Mouse (Mus musculus) layer of hippocampus, postnatal 25 days (tissue): ENCODE data around the gene Ppargc1a. TPM values are rescaled to one million over a fixed set of nuclear protein-coding genes. Genes with fewer than 3 reads are reported as not detected.

Source experiments
- DNase-seq, 2 experiments: peaks; one replicate each; pipeline ENCODE4 v3.0.0; 2022; ENCODE audit warnings: mixed read lengths in 2 of 2, low spot score in 1 of 2; ENCODE audit errors: extremely low spot score in 1 of 2
- total RNA-seq, 2 experiments: library from RNA; stranded (reverse); gene quantifications; 2 replicates each; pipeline ENCODE4 v1.2.3; 2021

Gene Ppargc1a
- total RNA-seq, result 10 to 100 TPM; 39.4 to 45.2 TPM

DNA sequence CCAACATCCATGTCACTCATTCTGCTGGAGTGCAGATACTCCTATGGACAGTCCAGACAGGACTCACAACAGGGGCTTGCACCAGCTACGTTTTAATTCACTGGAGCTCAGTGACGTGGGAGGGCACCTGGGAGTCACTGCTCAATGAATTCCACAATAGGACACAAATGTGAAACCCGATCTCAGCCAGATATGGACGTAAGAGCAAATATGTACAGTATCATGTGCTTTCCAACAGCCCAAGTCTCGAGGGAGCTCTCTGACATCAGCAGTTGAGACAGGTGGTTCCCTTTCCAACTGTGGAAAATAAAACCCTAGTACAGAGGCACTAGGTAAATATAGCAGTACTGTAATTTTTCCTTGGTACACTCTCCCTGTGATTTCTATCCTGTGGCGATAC lies at the start of gene Ppargc1a:
Gene Ppargc1a (minus strand): TSS at position 68 of the 400 bp plus-strand sequence.
- DNase-seq, result no peak

- no peak for DNase-seq
These were observed 49.4 kb upstream of the Ppargc1a start for GRCm38 (mm10) chr5:51616877-51617276.

DNA sequence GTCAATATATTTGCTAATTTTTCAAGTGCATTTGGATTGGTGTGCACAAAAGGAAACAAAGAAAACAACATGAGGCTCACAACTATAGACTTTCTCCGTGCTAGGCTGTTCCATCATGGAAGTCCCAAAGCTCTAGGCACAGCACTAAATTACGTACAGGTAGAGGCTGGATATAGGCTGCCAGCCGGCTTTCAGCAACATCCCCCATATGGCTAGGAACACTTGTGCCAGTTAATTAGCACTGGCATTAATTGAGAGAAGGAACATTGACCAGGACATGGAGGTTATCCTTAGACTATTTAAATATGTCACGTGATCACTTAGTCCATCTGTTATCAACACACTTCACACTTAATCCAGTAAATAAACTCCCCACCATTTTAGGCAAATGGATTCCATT lies 44.5 kb upstream of the Ppargc1a start:
- DNase-seq, result no peak

DNA sequence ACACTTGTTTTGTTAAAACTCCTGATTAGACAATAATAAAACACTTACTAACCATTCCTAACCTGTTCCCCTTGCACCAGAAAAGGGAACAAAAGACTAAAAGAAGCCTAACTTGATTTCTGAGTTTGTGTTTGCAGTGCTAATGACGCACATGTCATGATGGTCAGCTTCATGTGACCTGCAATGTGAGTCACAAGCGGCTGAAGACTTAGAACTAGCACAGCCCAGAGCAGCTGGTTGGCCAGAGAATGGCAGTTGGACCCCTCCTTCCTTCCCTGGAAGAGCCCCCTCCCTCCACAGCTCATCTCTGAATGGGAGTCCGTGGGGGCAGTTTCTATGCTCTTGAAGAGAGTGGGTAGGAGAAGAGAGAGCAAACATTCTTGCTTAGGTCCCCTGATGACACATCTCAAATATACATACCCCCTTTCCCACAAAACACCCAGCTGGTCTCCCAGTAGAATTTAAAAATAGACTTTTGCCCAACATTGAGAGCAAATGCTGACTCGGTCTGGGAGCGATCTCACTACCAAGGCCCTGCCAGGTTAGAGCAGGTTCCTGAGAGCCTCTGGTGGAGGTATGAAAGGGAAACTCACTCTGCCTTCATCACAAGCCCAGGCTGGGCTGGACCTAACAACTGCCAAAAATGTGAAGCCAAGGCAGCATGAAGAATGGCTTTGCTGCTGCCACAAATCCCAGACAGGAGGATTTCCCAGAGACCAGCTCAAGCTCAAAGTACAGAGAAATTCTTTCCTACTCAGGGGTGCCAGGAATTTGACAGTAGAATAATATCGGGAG lies 40.4 kb upstream of the Ppargc1a start:
- no peak for DNase-seq

DNA sequence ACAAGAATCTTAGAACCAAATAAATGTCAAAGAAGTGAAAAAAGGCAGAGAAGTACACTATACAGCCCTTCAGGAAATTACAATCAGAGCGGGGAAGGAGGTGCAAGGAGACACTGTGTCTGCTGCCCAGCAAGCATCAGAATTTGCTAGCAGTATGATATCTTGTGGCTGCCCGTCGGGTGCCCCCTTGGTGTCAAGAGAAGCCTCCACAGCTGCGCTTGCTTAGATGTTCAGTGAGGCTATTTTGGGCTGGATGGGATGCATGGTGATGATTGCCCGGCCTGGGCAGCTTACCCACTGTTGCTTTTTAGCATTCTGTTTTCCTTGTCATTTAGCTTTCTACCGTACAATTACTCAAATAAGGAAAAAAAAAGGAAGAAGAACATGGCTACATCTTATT lies 32.0 kb upstream of the Ppargc1a start:
- no peak for DNase-seq

- DNase-seq, result no peak
These were observed 28.1 kb upstream of the Ppargc1a start for GRCm38 (mm10) chr5:51595644-51596043.

DNA sequence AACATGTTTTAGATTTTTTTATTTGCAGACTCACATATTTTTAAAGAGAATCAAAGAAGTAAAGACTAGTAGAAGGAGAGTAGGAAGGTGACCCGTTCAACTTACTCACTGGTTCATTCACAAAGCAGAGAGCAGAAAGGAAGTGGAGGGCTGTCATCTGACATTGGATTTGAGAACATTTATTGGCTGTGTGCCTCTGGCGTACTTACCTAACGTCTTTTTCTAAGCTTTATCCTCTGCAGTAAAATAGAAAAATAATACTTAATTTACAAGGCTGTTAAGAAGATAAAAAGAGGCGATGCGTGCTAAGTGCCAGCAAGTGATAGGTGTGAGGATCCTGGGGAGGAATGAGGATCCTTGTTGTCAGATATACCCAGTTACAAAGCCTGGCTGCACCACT lies 24.7 kb upstream of the Ppargc1a start:
- no peak for DNase-seq

DNA sequence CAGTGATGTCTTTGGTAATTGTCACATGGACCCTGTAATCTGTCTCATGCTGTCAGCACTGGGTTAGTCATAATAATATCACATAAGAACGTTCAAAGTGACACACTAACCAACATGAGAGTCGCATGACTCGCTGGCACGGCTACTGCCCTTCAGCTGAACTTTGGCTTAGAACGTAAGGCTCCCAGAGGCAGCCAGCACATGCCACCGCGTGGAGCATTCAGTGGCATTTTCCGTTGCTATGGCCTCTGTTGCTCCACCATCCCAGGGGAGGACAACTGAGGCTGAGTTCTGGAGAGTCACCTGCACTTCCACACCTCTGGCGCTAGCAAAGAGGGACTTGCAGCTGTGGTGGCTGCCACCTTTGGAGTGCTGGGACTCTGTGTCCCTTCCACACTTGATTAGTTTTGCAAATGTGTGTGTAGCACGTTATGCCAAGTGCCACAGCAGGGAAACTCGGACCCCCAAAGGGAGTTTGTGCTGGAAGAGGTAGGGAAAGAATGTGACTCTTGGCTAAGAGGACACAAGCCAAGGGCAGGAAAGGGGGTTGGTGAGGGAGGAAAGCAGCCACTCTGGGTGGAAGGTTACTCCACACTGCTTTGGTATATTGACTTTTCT lies 24.1 kb upstream of the Ppargc1a start:
- no peak for DNase-seq

DNA sequence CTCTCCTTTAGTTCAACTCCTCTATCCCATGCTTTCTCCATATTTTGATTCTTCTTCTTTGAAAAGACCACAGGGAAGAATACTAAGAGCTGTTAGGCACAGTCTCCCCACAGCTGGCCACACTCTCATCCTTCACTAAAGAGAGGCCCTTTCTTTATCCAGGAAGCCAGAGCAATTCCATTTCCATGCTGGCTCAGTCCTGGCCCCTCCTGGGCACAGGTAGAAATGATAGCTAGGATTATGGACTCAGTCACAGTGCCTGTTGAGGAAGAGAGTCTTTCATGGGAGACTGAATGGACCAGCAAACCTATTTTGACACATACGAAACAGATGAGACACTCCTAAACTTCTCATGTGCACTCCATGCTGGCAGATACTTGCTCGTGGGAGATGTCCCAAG lies 18.7 kb upstream of the Ppargc1a start:
- no peak for DNase-seq

DNA sequence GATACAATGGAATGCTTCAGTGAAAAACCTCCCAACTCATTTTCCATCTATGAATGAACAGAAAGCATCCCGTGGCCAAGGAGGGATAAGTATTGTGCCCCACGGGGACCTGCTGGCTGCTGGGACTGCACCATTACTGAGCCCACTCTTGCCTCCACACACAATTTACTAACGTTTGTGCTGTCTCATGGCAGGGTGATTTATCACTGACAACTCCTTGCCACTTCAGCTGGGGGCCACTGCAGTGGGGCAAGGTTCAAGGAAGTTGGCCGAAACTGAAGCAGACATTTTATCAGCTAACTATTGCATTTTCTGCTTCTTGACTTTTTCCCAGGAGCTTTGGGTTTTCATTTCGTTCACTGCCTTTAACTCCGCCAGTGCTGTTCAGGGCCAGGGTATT lies 17.5 kb upstream of the Ppargc1a start:
- no peak for DNase-seq

- DNase-seq, result no peak
These were observed 16.7 kb upstream of the Ppargc1a start for GRCm38 (mm10) chr5:51584186-51584585.

GRCm38 (mm10) chr5:51583632-51584031 lies 16.1 kb upstream of the Ppargc1a start:
- no peak for DNase-seq

- DNase-seq, result no peak
These were observed 15.5 kb upstream of the Ppargc1a start for GRCm38 (mm10) chr5:51583030-51583429.

DNA sequence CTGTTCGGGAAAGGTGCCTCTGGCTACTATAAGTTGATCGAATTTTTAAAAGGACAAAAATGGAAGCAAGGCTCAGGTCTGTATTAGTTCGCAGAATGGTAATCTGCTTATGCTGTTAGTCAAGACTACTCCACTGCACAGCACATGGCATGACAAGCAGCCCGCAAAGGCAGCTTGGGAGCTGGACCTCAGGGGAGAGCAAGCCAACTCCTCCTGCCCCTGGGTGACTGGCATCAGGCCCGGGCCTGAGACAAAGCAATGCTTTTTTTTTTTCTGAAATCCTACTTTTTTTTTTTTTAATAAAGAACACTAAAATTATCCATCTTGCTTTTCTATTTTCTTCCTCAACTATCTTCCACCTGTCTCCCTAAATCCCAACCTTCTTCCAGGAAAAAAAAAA lies 15.1 kb upstream of the Ppargc1a start:
- no peak for DNase-seq

GRCm38 (mm10) chr5:51577594-51577993 lies 10.1 kb upstream of the Ppargc1a start:
- no peak for DNase-seq

- no peak for DNase-seq
These were observed 6.2 kb upstream of the Ppargc1a start for GRCm38 (mm10) chr5:51573770-51574169.

GRCm38 (mm10) chr5:51568198-51568690 lies 718 bp upstream of the Ppargc1a start:
- no peak for DNase-seq

DNA sequence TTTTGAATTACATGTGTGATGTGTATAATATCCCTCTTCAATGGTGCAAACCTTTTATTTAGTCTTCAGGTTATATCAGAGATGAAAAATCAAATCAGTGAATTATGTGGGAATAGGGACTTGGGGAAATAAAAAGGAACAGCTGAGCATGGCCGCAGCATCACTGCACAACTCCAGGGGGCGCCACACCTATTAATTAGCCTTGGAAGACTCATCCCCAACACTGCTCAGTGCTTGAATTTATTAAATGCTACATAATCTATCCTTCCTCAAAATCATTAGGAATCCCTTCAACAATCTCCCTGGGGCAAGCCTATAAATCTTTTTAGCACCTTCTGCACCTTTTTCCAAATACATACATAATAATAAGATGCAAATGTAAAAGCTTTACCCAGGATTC lies 1.9 kb downstream of the Ppargc1a start:
- DNase-seq, result no peak

- no peak for DNase-seq
These were observed 2.5 kb downstream of the Ppargc1a start for GRCm38 (mm10) chr5:51565038-51565437.

DNA sequence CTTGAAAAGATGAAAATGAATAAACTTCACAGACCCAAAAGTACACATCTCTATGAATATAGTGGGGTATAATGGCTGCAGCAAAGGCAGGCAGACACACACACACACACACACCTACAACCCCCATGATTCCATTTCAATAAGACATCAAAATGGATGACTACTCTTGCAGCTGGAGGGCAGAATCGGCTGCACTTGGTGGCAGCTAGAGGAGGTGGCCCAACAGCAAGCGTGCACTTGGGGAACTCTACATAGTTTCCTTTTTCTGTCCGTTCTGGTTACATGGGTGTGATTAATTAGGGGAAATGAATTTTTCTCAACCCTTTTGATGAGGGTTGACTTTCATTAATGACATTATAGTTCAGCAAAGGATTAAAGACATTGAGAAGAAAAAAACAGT lies 4.0 kb downstream of the Ppargc1a start:
- no peak for DNase-seq

- no peak for DNase-seq
These were observed 9.8 kb downstream of the Ppargc1a start for GRCm38 (mm10) chr5:51557607-51558278.
